Mouse (Mus musculus): ENCODE data around the gene Wap. TPM values are rescaled to one million over a fixed set of nuclear protein-coding genes. Genes with fewer than 3 reads are reported as not detected.

The Wap gene
- polyA plus RNA-seq, 1 experiment from 2014 or later: not detected

DNA sequence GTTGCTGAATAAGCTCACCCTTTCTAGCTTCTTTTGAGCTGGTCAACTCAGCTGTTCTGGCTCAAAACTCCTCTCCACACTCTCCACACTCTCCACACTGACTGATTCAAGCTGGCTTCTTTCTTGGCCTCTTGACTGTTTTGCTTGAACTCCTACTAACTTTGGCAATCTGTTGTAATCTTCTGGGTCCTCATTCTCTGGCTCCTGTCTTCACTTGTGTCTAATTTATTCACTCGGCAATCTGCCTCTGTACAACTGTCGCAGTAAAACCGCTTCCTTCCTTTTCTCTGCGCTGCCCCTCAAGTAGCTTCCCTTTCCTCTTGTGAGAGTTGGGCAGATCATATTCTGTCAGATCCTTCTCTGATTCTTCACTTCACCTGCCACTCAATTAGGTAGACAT lies 10.7 kb downstream of the Wap start:
- H3K4me2 ChIP-seq: peak overlapping the region; percentile 14; the same call in 1 of the 2 replicates
- peak overlapping the region; percentile 90 for H3K27ac ChIP-seq
- 52% methylated on average over 4 of the region's 4 CpGs for whole genome bisulfite sequencing (ENCODE audit: insufficient replicate concordance)
- H3K36me3 ChIP-seq: peaks cover 21% of the 10 kb centered on the region
- H3K9me3 ChIP-seq (replicated peaks): no peaks in the 10 kb centered on the region
- no peak for DNase-seq
- ATAC-seq (ENCODE audit: low read depth): no peak
- H3K9ac ChIP-seq: peak overlapping the region; percentile 22; the same call in 1 of the 2 replicates
- no peaks in the 10 kb centered on the region for H3K27me3 ChIP-seq
- peaks cover 51% of the 10 kb centered on the region for H3K4me1 ChIP-seq (replicated peaks)
- no peak overlapping the region for H3K4me3 ChIP-seq (replicated peaks)

DNA sequence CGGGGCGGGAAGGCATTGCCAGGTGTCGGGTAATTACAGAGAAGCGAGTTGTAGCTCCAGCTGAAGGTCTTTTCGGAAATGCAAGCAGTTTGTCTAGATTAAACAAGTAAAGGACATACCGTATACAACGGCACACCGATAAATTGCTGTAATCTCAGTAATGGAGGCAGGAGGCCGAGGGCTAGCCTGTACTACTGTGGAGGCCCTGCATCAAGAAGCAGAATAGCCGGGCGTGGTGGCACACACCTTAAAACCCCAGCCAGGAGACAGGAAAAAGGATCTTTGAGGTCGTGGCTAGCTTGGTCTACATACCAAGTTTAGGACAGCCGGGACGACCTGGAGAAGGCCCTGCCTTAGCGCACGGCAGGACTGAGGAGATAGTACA lies 12.1 kb downstream of the Wap start:
- Histone ChIP-seq H3K4me2 (peak overlapping the region; percentile 71), H3K27ac (peak overlapping the region; percentile 90), H3K4me1 (replicated peaks) (peaks cover 56% of the 10 kb centered on the region), H3K4me3 (replicated peaks) (peak overlapping the region; percentile 83), H3K27me3 (no peaks in the 10 kb centered on the region), H3K9ac (peak overlapping the region; percentile 81), H3K9me3 (replicated peaks) (no peaks in the 10 kb centered on the region), H3K36me3 (peaks cover 35% of the 10 kb centered on the region)
- ATAC-seq (ENCODE audit: low read depth) (peak; percentile 24), DNase-seq (no peak)
- 5% methylated on average over 16 of the region's 16 CpGs for WGBS (ENCODE audit: insufficient replicate concordance)

DNA sequence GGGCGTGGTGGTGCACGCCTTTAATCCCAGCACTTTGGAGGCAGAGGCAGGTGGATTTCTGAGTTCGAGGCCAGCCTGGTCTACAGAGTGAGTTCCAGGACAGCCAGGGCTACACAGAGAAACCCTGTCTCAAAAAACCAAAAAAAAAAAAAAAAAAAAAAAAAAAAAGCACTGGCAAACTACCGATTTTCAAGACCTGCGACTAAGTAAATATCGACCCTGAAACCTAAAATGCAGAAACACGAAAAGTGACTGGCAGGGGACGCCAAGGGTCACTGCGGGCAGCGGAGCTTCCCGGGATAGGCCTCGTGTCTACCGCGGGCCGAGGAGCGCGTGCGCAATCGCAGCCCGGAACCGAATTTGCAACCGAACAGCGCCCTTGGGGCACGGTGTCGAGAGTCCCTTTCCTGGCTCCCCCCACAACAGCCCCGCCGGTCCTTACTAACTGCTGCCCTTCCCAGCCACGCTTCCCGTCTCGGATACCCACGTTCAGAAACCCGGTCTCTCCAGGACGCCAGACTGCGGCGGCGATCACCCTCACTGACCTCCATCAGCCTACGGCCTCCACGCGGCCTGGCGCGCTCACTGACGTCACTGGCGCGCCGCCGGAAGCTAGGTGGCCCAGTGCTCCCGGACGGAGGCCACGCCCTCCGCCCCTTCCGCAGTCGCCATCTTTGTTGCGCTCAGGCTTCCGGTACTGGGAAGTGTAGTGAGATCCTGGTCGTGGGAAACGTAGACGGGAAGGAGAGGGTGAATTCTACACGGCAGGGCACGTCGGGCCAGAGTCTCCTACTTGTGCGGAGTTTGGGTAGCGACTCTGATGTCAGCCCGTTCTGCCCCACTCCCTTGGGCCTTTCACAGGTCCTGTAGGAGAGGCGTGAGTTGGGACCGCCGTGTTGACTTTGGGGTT lies 12.7 kb downstream of the Wap start, which contains the start of gene Tbrg4:
Tbrg4 (minus strand) TSS at position 590 of the 910 bp plus-strand sequence.
- peak within 1 kb of the TSS; percentile 81 for H3K9ac ChIP-seq
- no peaks in the 10 kb centered on the region for H3K27me3 ChIP-seq
- peaks cover 41% of the 10 kb centered on the region for H3K36me3 ChIP-seq
- H3K9me3 ChIP-seq (replicated peaks): no peaks in the 10 kb centered on the region
- ATAC-seq (ENCODE audit: low read depth) (peak; percentile 88), DNase-seq (peak; percentile 84)
- peaks cover 56% of the 10 kb centered on the region for H3K4me1 ChIP-seq (replicated peaks)
- H3K4me2 ChIP-seq: peak within 1 kb of the TSS; percentile 71
- H3K4me3 ChIP-seq (replicated peaks): peak within 1 kb of the TSS; percentile 83
- H3K27ac ChIP-seq: peak within 1 kb of the TSS; percentile 90
- WGBS (ENCODE audit: insufficient replicate concordance): under 1% methylated on average over 66 of the region's 66 CpGs

DNA sequence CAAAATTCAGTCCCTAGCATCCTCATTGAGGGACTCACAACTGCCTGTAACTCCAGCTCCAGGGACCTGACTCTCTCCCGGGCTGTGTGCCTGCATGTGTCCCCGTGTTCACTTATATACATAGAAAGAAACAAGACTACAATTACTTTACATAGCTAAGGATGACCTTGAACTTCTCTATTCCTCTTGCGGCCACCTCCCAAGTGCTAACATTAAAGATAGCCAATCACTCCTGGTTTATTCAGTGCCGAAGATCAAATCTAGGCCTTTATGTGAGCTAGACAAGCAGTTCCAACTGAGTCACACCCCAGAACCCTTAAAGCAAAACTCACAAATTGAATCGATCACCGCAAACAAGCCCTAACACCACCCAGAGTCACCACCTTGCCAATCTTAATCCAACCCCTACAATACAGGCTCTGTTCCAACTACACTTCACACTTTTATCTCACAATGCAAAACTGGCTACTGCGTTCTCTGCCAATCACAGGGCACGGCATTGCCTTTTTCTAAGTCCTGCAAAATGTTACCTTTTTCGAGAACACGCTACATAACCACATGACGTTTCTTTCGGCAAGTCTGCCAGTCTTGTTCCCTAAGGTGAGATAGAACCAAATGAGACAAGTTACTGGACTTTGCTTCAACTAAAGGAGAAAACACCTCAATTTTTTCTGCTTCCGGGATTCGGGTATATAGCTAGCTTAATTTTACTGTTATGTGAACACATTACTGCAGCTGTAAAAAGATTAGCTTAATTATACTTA lies 13.6 kb downstream of the Wap start:
- peak overlapping the region; percentile 83 for H3K4me3 ChIP-seq (replicated peaks)

DNA sequence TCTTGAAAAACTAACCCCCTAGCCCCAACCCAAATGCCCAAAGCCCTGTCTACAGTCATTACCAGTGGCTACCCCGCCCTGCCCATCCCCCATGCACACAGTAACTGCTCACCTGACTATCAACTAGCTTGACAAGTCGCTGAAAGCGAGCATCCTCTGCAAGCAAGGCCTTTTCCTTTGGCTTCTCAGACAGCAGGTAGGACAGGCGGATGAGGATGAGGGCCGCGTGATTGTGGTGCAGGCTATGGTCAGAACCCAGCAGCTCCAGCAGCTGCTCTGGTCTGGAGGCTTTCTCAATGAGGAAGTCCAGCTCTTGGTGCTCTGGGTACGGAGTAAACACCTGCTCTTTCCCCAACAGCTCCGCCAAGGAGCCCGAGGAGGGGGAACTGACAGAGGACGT lies 14.7 kb downstream of the Wap start:
- Histone ChIP-seq H3K27ac (peak overlapping the region; percentile 90), H3K27me3 (no peaks in the 10 kb centered on the region), H3K4me1 (replicated peaks) (peaks cover 54% of the 10 kb centered on the region), H3K9me3 (replicated peaks) (no peaks in the 10 kb centered on the region), H3K4me3 (replicated peaks) (peak overlapping the region; percentile 83), H3K36me3 (peaks cover 62% of the 10 kb centered on the region), H3K4me2 (peak overlapping the region; percentile 71), H3K9ac (peak overlapping the region; percentile 81)
- DNase-seq: no peak
- ATAC-seq (ENCODE audit: low read depth): no peak
- WGBS (ENCODE audit: insufficient replicate concordance): 39% methylated on average over 10 of the region's 10 CpGs

More for the DNA sequence above, 13.6 kb downstream of the Wap start:
- Histone ChIP-seq H3K9ac (peak overlapping the region; percentile 81), H3K36me3 (peaks cover 51% of the 10 kb centered on the region), H3K27me3 (no peaks in the 10 kb centered on the region), H3K9me3 (replicated peaks) (no peaks in the 10 kb centered on the region), H3K4me2 (peak overlapping the region; percentile 71), H3K4me1 (replicated peaks) (peaks cover 56% of the 10 kb centered on the region), H3K27ac (peak overlapping the region; percentile 90)
- DNase-seq (no peak), ATAC-seq (ENCODE audit: low read depth) (no peak)
- WGBS (ENCODE audit: insufficient replicate concordance): 25% methylated on average over 14 of the region's 14 CpGs

DNA sequence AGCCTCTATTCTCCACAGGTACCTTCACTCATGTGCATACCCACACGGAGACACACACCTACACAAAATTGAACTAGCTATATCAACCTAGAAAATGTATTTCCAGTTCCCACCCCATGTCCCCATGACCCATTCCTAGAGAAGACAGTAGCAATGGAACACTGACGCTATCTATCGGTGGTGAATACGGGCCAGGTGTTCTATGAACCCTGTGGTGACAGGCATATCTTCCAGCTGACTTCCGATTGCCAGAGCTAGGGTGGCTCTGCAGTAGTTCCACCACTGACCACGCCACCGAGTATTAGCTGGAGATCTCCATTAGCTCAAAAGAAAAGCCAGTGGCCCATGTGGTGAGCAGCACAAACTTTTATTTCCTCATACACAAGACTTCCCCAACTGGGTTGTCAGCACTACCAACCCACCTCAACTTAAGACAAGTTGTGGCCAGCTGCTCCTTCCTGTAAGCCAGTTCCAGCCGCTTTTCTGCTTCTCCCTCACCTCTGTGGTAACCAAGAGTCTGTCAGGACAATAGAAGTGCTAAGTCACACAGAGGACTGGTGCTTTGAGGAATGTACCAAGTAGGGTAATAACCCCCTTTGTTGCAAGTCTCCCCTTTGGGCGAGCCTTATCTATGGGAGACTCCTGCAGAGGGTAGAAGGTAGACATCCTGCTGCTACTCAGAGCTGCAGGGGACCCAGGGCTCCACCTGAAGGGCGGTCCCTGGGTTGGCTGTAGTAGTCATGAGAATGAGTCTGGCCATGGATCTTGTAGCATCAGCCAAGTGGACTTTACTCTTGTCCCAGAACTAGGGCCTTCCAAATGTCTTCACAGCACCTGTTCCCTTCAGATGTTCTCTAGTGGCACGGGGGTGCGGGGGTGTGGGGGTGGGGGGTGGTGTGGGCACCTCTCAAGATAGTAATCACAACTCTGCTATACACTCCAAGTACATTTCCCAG lies 22.9 kb downstream of the Wap start:
- Histone ChIP-seq H3K9ac (no peak overlapping the region), H3K4me2 (no peak overlapping the region), H3K9me3 (replicated peaks) (no peaks in the 10 kb centered on the region), H3K4me3 (replicated peaks) (no peak overlapping the region), H3K36me3 (peaks cover 96% of the 10 kb centered on the region), H3K4me1 (replicated peaks) (no peaks in the 10 kb centered on the region), H3K27ac (no peak overlapping the region), H3K27me3 (no peaks in the 10 kb centered on the region)
- 71% methylated on average over 12 of the region's 12 CpGs for WGBS (ENCODE audit: insufficient replicate concordance)
- ATAC-seq (ENCODE audit: low read depth) (0 out of 2 replicates have a peak, but pooled peaks have one; percentile 13), DNase-seq (no peak)

DNA sequence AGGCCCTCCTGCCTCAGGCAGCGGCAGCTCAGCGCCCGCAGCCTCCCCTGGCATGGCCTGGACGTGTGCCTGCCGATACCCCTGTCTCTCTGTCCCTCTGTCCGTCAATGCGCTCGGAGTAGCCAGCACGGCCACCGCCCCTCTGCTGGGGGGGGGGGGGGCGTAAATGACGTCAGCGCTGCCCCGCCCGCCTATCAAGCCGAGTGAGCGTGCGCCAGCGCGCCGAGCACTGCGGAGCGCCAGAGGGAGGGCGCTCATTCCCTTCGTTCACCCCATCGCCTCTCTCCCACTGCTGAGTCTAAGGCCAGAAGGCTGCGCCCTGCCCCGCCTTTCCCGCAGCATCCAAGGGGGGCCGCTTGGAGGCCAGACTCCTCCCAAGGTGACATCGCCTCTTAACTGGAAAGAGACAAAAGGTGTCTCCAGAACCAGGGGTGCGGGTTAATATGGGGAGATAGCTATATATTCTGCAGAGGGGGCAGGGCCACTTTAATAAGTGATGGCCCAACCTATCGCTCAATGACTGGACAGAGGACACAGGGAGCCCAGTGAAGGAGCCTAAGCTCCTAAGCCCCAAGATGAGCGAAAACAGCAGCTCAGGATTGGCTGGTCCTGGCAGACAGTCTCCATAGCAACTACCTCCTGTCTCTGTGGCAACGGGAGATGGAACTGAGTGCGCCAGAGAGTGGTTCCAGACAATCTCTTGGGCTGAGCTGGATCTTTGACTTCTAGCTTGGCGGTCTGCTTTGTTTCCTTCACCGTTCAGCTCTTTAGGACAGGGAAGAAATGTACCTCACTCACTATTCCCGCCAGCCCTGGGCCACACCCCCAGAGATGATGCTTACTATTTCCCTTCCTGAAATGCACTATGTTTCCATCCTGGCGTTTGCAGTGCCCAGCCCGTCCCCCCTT lies 32.7 kb downstream of the Wap start, which contains the start of gene Nacad:
Nacad (minus strand) TSS at position 563 of the 909 bp plus-strand sequence.
- DNase-seq (no peak), ATAC-seq (ENCODE audit: low read depth) (0 out of 2 replicates have a peak, but pooled peaks have one; percentile 29)
- 7% methylated on average over 37 of the region's 41 CpGs for WGBS (ENCODE audit: insufficient replicate concordance)
- peaks cover 61% of the 10 kb centered on the region for H3K27me3 ChIP-seq
- H3K9me3 ChIP-seq (replicated peaks): no peaks in the 10 kb centered on the region
- H3K27ac ChIP-seq: no peak within 1 kb of the TSS
- peaks cover 4% of the 10 kb centered on the region for H3K36me3 ChIP-seq
- H3K9ac ChIP-seq: no peak within 1 kb of the TSS
- peak within 1 kb of the TSS; percentile 34 for H3K4me3 ChIP-seq (replicated peaks)
- peak within 1 kb of the TSS; percentile 49 for H3K4me2 ChIP-seq
- H3K4me1 ChIP-seq (replicated peaks): peaks cover 34% of the 10 kb centered on the region

DNA sequence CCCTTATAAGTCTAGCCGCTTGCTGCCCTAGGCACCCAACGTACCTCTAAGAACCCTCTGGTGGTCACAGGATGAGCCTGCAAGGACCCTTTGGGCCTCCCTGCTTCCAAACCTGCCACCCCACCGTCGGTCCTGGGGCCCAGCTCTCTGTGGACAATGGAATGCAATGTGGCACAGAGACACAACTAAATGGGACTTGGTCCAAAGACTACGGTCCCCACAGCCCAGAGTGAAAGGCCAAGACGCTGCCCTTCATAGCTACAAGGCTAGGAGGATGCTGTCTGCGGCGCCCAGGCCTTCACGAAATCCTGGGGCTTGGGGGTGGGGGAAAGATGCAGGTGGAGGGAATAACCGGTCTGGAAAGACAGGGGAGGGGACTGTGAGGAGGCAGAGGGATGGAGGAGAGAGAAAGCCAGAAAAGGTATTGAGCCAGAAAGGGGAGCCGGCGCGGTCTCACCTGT lies 33.4 kb downstream of the Wap start:
- DNase-seq (no peak), ATAC-seq (ENCODE audit: low read depth) (no peak)
- Histone ChIP-seq H3K36me3 (no peaks in the 10 kb centered on the region), H3K9me3 (replicated peaks) (no peaks in the 10 kb centered on the region), H3K9ac (no peak overlapping the region), H3K4me3 (replicated peaks) (peak overlapping the region; percentile 34), H3K4me2 (peak overlapping the region; percentile 49), H3K4me1 (replicated peaks) (peaks cover 41% of the 10 kb centered on the region), H3K27ac (no peak overlapping the region), H3K27me3 (peaks cover 61% of the 10 kb centered on the region)
- WGBS (ENCODE audit: insufficient replicate concordance): 22% methylated on average over 13 of the region's 13 CpGs

DNA sequence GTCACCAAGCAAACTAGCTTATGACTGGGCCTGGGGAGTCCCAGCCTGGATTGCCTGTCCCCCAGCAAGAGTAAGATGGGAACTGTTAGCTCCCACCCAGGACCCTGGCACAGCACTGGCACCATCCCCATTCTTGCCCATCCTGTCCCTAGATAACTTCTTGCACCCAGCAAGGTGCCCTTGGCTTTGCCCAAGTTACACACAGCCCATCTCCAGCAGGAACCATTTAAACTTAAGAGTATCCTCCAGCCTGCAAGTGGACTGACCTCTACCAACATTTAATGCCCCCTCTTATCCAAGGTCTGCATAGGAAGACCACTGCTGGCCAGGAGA lies 33.9 kb downstream of the Wap start:
- Histone ChIP-seq H3K9ac (no peak overlapping the region), H3K4me3 (replicated peaks) (no peak overlapping the region), H3K9me3 (replicated peaks) (no peaks in the 10 kb centered on the region), H3K27me3 (peaks cover 61% of the 10 kb centered on the region), H3K4me2 (no peak overlapping the region), H3K4me1 (replicated peaks) (peaks cover 45% of the 10 kb centered on the region), H3K36me3 (no peaks in the 10 kb centered on the region), H3K27ac (no peak overlapping the region)
- ATAC-seq (ENCODE audit: low read depth): no peak
- no peak for DNase-seq
